Mouse (Mus musculus): ENCODE data around the gene Fam149b. TPM values are rescaled to one million over a fixed set of nuclear protein-coding genes. Genes with fewer than 3 reads are reported as not detected.

Gene Fam149b
- total RNA-seq, 1 experiment = 19.6 TPM

DNA sequence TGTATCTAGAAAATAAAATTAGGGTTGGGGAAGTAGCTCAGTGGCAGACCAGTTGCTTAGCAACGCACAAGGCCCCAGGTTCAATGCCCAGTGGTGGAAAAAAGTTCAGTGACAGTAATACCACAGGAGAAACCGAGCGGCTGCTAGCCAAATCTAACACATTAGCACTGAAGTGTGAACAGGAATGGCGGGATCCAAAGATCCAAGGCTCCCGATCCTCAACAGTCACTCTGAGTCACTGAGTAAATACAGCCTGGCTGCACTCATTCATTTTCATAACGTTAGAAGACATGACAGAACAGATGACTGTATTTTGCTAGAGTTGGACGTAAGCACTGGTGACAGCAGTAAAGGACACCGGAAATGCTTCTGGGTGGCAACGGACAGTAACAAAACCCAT lies 2.1 kb upstream of the Fam149b start:
- DNase-seq (ENCODE audit: low read depth, low spot score) = no peak
- Histone ChIP-seq H3K27ac (ENCODE audit: insufficient read depth, low read depth, low read length, poor library complexity, severe bottlenecking) (no peak overlapping the region), H3K9me3 (ENCODE audit: control insufficient read depth, insufficient read depth, low read depth, low read length) (no peaks in the 10 kb centered on the region; the same call in 1 of the 2 replicates), H3K9ac (ENCODE audit: insufficient read depth, low read depth, low read length, poor library complexity, severe bottlenecking) (no peak overlapping the region), H3K36me3 (ENCODE audit: control insufficient read depth, insufficient read depth, low read length, poor library complexity, severe bottlenecking) (peaks cover 2% of the 10 kb centered on the region), H3K4me1 (ENCODE audit: control insufficient read depth in 2 of 2, insufficient read depth in 2 of 2, low read length in 2 of 2, poor library complexity in 1 of 2) (no peaks in the 10 kb centered on the region), H3K4me3 (ENCODE audit: insufficient read depth in 1 of 2, low read depth in 1 of 2, low read length in 2 of 2, poor library complexity in 1 of 2, severe bottlenecking in 1 of 2) (no peak overlapping the region)
- in situ Hi-C loops (cut with MboI; ENCODE audit: low sequenced_read_pairs in 2 of 2, unreplicated experiment in 2 of 2) = no loop called here
- no peak for TF ChIP-seq CHD2 (IDR thresholded peaks at IDR 0.05; ENCODE audit: low read depth, low read length)
- no peak for TF ChIP-seq ZNF384 (IDR thresholded peaks at IDR 0.05; ENCODE audit: low read depth, low read length)
- TF ChIP-seq HCFC1 (IDR thresholded peaks at IDR 0.05; ENCODE audit: borderline replicate concordance, insufficient read depth, low read length) = no peak
- TF ChIP-seq MAFK (IDR thresholded peaks at IDR 0.05; ENCODE audit: insufficient read depth, low read depth, low read length) = no peak
- TF ChIP-seq ZC3H11A (IDR thresholded peaks at IDR 0.05; ENCODE audit: borderline replicate concordance, low read depth, low read length) = no peak

DNA sequence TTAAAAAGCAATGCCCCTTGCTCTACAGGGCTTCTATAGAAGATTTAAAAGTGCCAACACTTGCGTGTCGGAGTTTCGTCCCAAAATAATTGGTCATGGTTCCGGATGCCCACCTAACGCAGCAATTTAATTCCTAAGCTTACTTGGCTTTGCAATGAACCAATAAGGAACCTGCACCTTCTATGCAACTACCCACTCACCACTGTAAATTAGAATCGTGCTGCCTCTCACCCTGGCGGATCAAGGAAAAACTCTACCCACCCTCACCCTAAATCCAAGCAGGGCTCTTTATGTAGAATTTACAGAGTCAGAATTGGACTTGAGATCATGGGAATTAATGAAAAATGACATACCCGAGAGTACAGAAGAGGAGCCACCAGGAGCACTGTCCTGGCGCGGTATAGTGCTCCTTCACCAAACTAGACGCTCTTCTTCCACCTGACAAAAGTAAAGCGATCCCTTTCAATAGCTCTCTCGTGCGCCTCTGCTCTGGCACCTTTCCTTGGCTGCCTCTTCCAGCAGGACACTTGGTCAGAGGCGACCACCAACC lies 446 bp upstream of the Fam149b start:
- TF ChIP-seq ZC3H11A (IDR thresholded peaks at IDR 0.05; ENCODE audit: borderline replicate concordance, low read depth, low read length) = no peak
- no peak for TF ChIP-seq MAFK (IDR thresholded peaks at IDR 0.05; ENCODE audit: insufficient read depth, low read depth, low read length)
- TF ChIP-seq CHD2 (IDR thresholded peaks at IDR 0.05; ENCODE audit: low read depth, low read length) = no peak
- no peak for TF ChIP-seq ZNF384 (IDR thresholded peaks at IDR 0.05; ENCODE audit: low read depth, low read length)
- no peak for TF ChIP-seq HCFC1 (IDR thresholded peaks at IDR 0.05; ENCODE audit: borderline replicate concordance, insufficient read depth, low read length)
- H3K36me3 ChIP-seq (ENCODE audit: control insufficient read depth, insufficient read depth, low read length, poor library complexity, severe bottlenecking) = peaks cover 4% of the 10 kb centered on the region
- H3K4me1 ChIP-seq (ENCODE audit: control insufficient read depth in 2 of 2, insufficient read depth in 2 of 2, low read length in 2 of 2, poor library complexity in 1 of 2) = no peaks in the 10 kb centered on the region
- no peaks in the 10 kb centered on the region; the same call in 1 of the 2 replicates for H3K9me3 ChIP-seq (ENCODE audit: control insufficient read depth, insufficient read depth, low read depth, low read length)
- H3K4me3 ChIP-seq (ENCODE audit: insufficient read depth in 1 of 2, low read depth in 1 of 2, low read length in 2 of 2, poor library complexity in 1 of 2, severe bottlenecking in 1 of 2) = peak overlapping the region; percentile 85 to 97
- in situ Hi-C loops (cut with MboI; ENCODE audit: low sequenced_read_pairs in 2 of 2, unreplicated experiment in 2 of 2) = no loop called here
- H3K9ac ChIP-seq (ENCODE audit: insufficient read depth, low read depth, low read length, poor library complexity, severe bottlenecking) = peak overlapping the region; percentile 99
- H3K27ac ChIP-seq (ENCODE audit: insufficient read depth, low read depth, low read length, poor library complexity, severe bottlenecking) = peak overlapping the region; percentile 81
- DNase-seq (ENCODE audit: low read depth, low spot score) = no peak

DNA sequence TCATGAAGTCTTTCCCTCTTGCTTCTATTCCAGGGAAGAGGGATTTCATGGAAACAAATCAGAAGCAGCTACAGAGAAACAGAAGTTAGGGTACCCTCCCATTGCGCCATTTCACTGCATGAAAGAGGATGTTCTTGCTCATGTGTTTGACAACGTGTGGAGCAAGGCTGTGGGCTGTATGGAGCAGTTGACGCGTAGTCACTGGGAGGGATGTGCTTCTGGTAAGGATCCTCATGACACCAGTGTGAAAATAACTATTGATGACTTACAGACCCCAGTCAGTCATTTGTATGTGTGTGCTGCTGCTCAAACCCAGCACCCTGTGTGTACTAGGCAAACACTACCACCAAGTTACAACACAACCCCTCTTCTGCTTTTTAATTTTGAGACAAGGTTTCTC lies 15.3 kb downstream of the Fam149b start:
- H3K9ac ChIP-seq (ENCODE audit: insufficient read depth, low read depth, low read length, poor library complexity, severe bottlenecking) = no peak overlapping the region
- no peaks in the 10 kb centered on the region for H3K9me3 ChIP-seq (ENCODE audit: control insufficient read depth, insufficient read depth, low read depth, low read length)
- no peaks in the 10 kb centered on the region for H3K4me1 ChIP-seq (ENCODE audit: control insufficient read depth in 2 of 2, insufficient read depth in 2 of 2, low read length in 2 of 2, poor library complexity in 1 of 2)
- H3K36me3 ChIP-seq (ENCODE audit: control insufficient read depth, insufficient read depth, low read length, poor library complexity, severe bottlenecking) = no peaks in the 10 kb centered on the region; the same call in 1 of the 2 replicates
- in situ Hi-C loops (cut with MboI; ENCODE audit: low sequenced_read_pairs in 2 of 2, unreplicated experiment in 2 of 2) = no loop called here
- H3K27ac ChIP-seq (ENCODE audit: insufficient read depth, low read depth, low read length, poor library complexity, severe bottlenecking) = no peak overlapping the region
- H3K4me3 ChIP-seq (ENCODE audit: insufficient read depth in 1 of 2, low read depth in 1 of 2, low read length in 2 of 2, poor library complexity in 1 of 2, severe bottlenecking in 1 of 2) = no peak overlapping the region
- DNase-seq (ENCODE audit: low read depth, low spot score) = no peak
- TF ChIP-seq ZNF384 (IDR thresholded peaks at IDR 0.05; ENCODE audit: low read depth, low read length) (no peak), CHD2 (IDR thresholded peaks at IDR 0.05; ENCODE audit: low read depth, low read length) (no peak), ZC3H11A (IDR thresholded peaks at IDR 0.05; ENCODE audit: borderline replicate concordance, low read depth, low read length) (no peak), MAFK (IDR thresholded peaks at IDR 0.05; ENCODE audit: insufficient read depth, low read depth, low read length) (no peak), HCFC1 (IDR thresholded peaks at IDR 0.05; ENCODE audit: borderline replicate concordance, insufficient read depth, low read length) (no peak)

DNA sequence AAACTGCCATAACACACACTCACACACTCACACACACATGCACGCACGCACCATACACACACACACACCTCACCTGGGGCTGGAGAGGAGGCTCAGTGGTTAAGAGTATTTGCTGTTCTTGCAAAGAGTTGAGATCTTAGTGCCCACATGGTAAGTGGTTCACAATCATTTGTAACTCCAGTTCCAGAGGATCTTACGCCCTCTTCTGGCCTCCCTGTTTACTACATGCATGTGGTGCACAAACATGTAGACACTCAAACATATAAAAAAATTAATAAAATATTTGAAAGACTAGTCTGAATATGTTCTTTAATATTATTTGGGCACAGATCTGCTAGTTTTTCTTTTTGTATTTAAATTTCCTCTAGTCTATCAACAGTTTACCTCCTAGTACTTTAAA lies 20.3 kb downstream of the Fam149b start:
- DNase-seq (ENCODE audit: low read depth, low spot score) = no peak
- no peaks in the 10 kb centered on the region for H3K36me3 ChIP-seq (ENCODE audit: control insufficient read depth, insufficient read depth, low read length, poor library complexity, severe bottlenecking)
- no peak overlapping the region for H3K9ac ChIP-seq (ENCODE audit: insufficient read depth, low read depth, low read length, poor library complexity, severe bottlenecking)
- no peaks in the 10 kb centered on the region for H3K9me3 ChIP-seq (ENCODE audit: control insufficient read depth, insufficient read depth, low read depth, low read length)
- in situ Hi-C loops (cut with MboI; ENCODE audit: low sequenced_read_pairs in 2 of 2, unreplicated experiment in 2 of 2) = no loop called here
- no peak overlapping the region for H3K27ac ChIP-seq (ENCODE audit: insufficient read depth, low read depth, low read length, poor library complexity, severe bottlenecking)
- TF ChIP-seq ZC3H11A (IDR thresholded peaks at IDR 0.05; ENCODE audit: borderline replicate concordance, low read depth, low read length) (no peak), MAFK (IDR thresholded peaks at IDR 0.05; ENCODE audit: insufficient read depth, low read depth, low read length) (no peak), ZNF384 (IDR thresholded peaks at IDR 0.05; ENCODE audit: low read depth, low read length) (no peak), HCFC1 (IDR thresholded peaks at IDR 0.05; ENCODE audit: borderline replicate concordance, insufficient read depth, low read length) (no peak), CHD2 (IDR thresholded peaks at IDR 0.05; ENCODE audit: low read depth, low read length) (no peak)
- no peak overlapping the region for H3K4me3 ChIP-seq (ENCODE audit: insufficient read depth in 1 of 2, low read depth in 1 of 2, low read length in 2 of 2, poor library complexity in 1 of 2, severe bottlenecking in 1 of 2)
- H3K4me1 ChIP-seq (ENCODE audit: control insufficient read depth in 2 of 2, insufficient read depth in 2 of 2, low read length in 2 of 2, poor library complexity in 1 of 2) = no peaks in the 10 kb centered on the region

Data from ES-E14 (cell line).